Mouse (Mus musculus) small intestine, adult 2 months (tissue): Measurements from ENCODE around the gene Dbh. TPM values are rescaled to one million over a fixed set of nuclear protein-coding genes. Genes with fewer than 3 reads are reported as not detected.

Experiments used
- H3K27ac ChIP-seq: fragments of 200-500 bp; 2 replicates; pipeline ENCODE4 v1.5.1; 2012; ENCODE audit warnings: low read depth, low read length, control low read depth, inconsistent platforms; ENCODE audit not compliant: insufficient read depth
- H3K27me3 ChIP-seq: fragments of 200-500 bp; 2 replicates; pipeline ENCODE4 v1.6.1; 2012; ENCODE audit warnings: mild to moderate bottlenecking, moderate library complexity, low read length, inconsistent platforms; ENCODE audit not compliant: control insufficient read depth, insufficient read depth
- H3K36me3 ChIP-seq: fragments of 200-500 bp; 2 replicates; pipeline ENCODE4 v1.6.1; 2012; ENCODE audit warnings: mild to moderate bottlenecking, low read length, control low read depth, inconsistent platforms; ENCODE audit not compliant: control insufficient read depth, insufficient read depth
- H3K4me1 ChIP-seq: fragments of 200-500 bp; 2 replicates; pipeline ENCODE4 v1.6.1; 2012; ENCODE audit warnings: low read length, inconsistent platforms, mixed read lengths; ENCODE audit not compliant: control insufficient read depth, insufficient read depth, insufficient read length
- H3K4me3 ChIP-seq: fragments of 200-500 bp; 2 replicates; pipeline ENCODE4 v1.5.1; 2012; ENCODE audit warnings: low read depth, mild to moderate bottlenecking, control low read depth, inconsistent platforms, low read length, moderate library complexity
- CTCF ChIP-seq: fragments of 200-500 bp; IDR thresholded peaks from 2 replicates; pipeline ENCODE4 v1.5.1; 2012; ENCODE audit warnings: low read depth, mild to moderate bottlenecking, control low read depth, inconsistent platforms, low read length, moderate library complexity, mixed read lengths; ENCODE audit not compliant: insufficient replicate concordance, insufficient read length; ENCODE audit errors: extremely low read depth
- POLR2A ChIP-seq: fragments of 200-500 bp; IDR thresholded peaks from 2 replicates; pipeline ENCODE4 v1.6.1; 2012; ENCODE audit warnings: low read depth, mild to moderate bottlenecking, control low read depth, inconsistent platforms, low read length, moderate library complexity
- WGBS: fragments of 180-500 bp; shearing (Covaris S2); methylation state at CpG from one replicate; pipeline ENCODE4 v1.1.7; 2018; 5-methylcytosine and 5-hydroxymethylcytosine counted together
- polyA plus RNA-seq: library from polyadenylated mRNA; depleted of rRNA; stranded (reverse); fragments of >200 nt; gene quantifications from 2 replicates; pipeline ENCODE4 v1.2.3, GENCODE M21; 2012; rRNA removed

The Dbh gene
- polyA plus RNA-seq, 1 experiment, result 4.0 TPM

- H3K27me3 ChIP-seq, result no peaks in the 10 kb centered on the region
- H3K4me1 ChIP-seq, result no peaks in the 10 kb centered on the region
- H3K36me3 ChIP-seq, result no peaks in the 10 kb centered on the region
- WGBS, result 56% methylated on average over 7 of the region's 7 CpGs
- TF ChIP-seq POLR2A (no peak), CTCF (no peak)
- H3K4me3 ChIP-seq, result no peak overlapping the region
- H3K27ac ChIP-seq, result no peak overlapping the region
These were observed 61.5 kb downstream of the Dbh start for GRCm38 (mm10) chr2:27226572-27226971.

- no peak overlapping the region for H3K27ac ChIP-seq
- H3K4me3 ChIP-seq, result no peak overlapping the region
- WGBS, result 81% methylated on average over 5 of the region's 5 CpGs
- no peaks in the 10 kb centered on the region for H3K27me3 ChIP-seq
- TF ChIP-seq CTCF (no peak), POLR2A (no peak)
- H3K36me3 ChIP-seq, result no peaks in the 10 kb centered on the region
- 0 out of 2 replicates have a peak, but pooled peaks cover 2% of the 10 kb centered on the region for H3K4me1 ChIP-seq
These were observed 63.9 kb downstream of the Dbh start for GRCm38 (mm10) chr2:27228809-27229480.

DNA sequence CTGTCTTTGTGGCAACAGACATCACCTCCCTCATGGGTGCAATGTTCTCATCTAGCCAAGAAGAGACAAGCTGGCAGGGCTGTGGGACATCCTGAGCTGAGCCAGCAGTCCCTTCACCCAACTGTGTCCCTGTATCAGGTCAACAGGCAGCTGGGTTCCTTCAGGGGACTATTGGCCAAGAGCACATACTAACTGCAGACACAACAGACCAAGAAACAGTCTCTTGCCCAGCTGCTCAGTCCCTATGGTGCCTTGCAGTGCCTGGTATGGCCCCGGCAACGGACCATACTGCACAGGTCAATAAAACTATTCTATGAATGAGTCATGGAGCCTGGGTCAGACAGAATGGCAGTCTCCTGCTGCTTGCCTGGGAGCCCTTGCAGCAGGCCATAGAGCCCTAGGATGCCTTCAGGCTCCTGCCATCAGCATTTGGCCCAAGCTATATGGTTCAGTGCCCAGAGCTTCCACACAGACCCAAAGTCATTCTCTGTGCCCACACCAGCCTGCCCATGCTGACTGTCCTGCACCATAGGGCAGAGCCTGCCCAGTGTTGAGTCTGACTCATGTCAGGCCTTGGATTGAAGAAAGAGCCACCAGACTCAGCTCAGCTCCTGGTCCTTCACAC, 64.6 kb downstream of the Dbh start:
- Histone ChIP-seq H3K36me3 (no peaks in the 10 kb centered on the region), H3K4me3 (no peak overlapping the region), H3K27me3 (no peaks in the 10 kb centered on the region), H3K4me1 (0 out of 2 replicates have a peak, but pooled peaks cover 2% of the 10 kb centered on the region), H3K27ac (no peak overlapping the region)
- WGBS, result 20% methylated on average over 2 of the region's 2 CpGs
- no peak for TF ChIP-seq POLR2A
- no peak for TF ChIP-seq CTCF

- Histone ChIP-seq H3K4me3 (no peak overlapping the region), H3K27me3 (no peaks in the 10 kb centered on the region), H3K36me3 (no peaks in the 10 kb centered on the region), H3K4me1 (0 out of 2 replicates have a peak, but pooled peaks cover 2% of the 10 kb centered on the region), H3K27ac (no peak overlapping the region)
- TF ChIP-seq POLR2A (no peak), CTCF (no peak)
- WGBS, result 15% methylated on average over 7 of the region's 7 CpGs
These were observed 67.3 kb downstream of the Dbh start for GRCm38 (mm10) chr2:27232376-27232775.

Other genes starting within 250 kb of the Dbh start
- gene Surf2, start 248.9 kb upstream of the Dbh start, polyA plus RNA-seq, result 8.7 and 11.3 TPM in 2 replicates
- gene Surf1, start 248.7 kb upstream of the Dbh start, polyA plus RNA-seq, result 15.4 and 35.7 TPM in 2 replicates
- 382 and 644 TPM in 2 replicates for gene Surf4, start 231.3 kb upstream of the Dbh start, polyA plus RNA-seq
- gene Stkld1, start 231.2 kb upstream of the Dbh start, polyA plus RNA-seq, result 0.13 and 0.19 TPM in 2 replicates
- 11.3 and 14.7 TPM in 2 replicates for gene Rexo4, start 200.8 kb upstream of the Dbh start, polyA plus RNA-seq
- 0.94 and 1.1 TPM in 2 replicates for gene Adamts13, start 191.8 kb upstream of the Dbh start, polyA plus RNA-seq
- gene Cacfd1, start 155.3 kb upstream of the Dbh start, polyA plus RNA-seq, result 39.5 and 49.1 TPM in 2 replicates
- gene Slc2a6, start 137.2 kb upstream of the Dbh start, polyA plus RNA-seq, result 6.1 and 6.7 TPM in 2 replicates
- gene Mymk, start 93.1 kb upstream of the Dbh start, polyA plus RNA-seq, result 0.18 TPM in 1 of 2 replicates, not detected in the other
- 1.5 and 1.9 TPM in 2 replicates for gene Adamtsl2, start 85.9 kb upstream of the Dbh start, polyA plus RNA-seq
- 0.08 TPM in 2 replicates for gene Fam163b, start 22.7 kb upstream of the Dbh start, polyA plus RNA-seq
- gene Sardh, start 83.1 kb downstream of the Dbh start, polyA plus RNA-seq, result 9.3 and 13.1 TPM in 2 replicates